Mouse (Mus musculus) bone marrow, adult 2 months (tissue): ENCODE results near the gene Prkn. TPM values are rescaled to one million over a fixed set of nuclear protein-coding genes. Genes with fewer than 3 reads are reported as not detected.

Experiments used
- H3K27ac ChIP-seq: fragments of 200-500 bp; 2 replicates; pipeline ENCODE4 v1.5.1; 2012; ENCODE audit warnings: low read depth, mild to moderate bottlenecking, control low read depth, inconsistent platforms, low read length; ENCODE audit not compliant: control insufficient read depth, poor library complexity, insufficient read depth
- H3K4me1 ChIP-seq: fragments of 200-500 bp; 2 replicates; pipeline ENCODE4 v1.6.1; 2011; ENCODE audit warnings: low read length; ENCODE audit not compliant: control insufficient read depth, insufficient read depth
- H3K4me3 ChIP-seq: fragments of 200-500 bp; replicated peaks from 2 replicates; pipeline ENCODE3; 2011; ENCODE audit warnings: mild to moderate bottlenecking, low read depth, low read length, control low read depth; ENCODE audit not compliant: control insufficient read depth
- CTCF ChIP-seq: fragments of 200-500 bp; IDR thresholded peaks from 2 replicates; pipeline ENCODE4 v1.5.1; 2011; ENCODE audit warnings: low read length, control low read depth; ENCODE audit not compliant: control insufficient read depth, insufficient read depth
- POLR2A ChIP-seq: fragments of 200-500 bp; IDR thresholded peaks from 2 replicates; pipeline ENCODE4 v1.6.1; 2011; ENCODE audit warnings: low read depth, mild to moderate bottlenecking, control low read depth, low read length, borderline replicate concordance; ENCODE audit not compliant: control insufficient read depth
- WGBS: fragments of 180-500 bp; shearing (Covaris S2); methylation state at CpG from one replicate; pipeline ENCODE4 v1.1.7; 2018; 5-methylcytosine and 5-hydroxymethylcytosine counted together
- polyA plus RNA-seq: library from polyadenylated mRNA; stranded (reverse); fragments of >200 nt; gene quantifications from 2 replicates; pipeline ENCODE4 v1.2.4, GENCODE M21; 2011; ENCODE audit warnings: low replicate concordance; ENCODE audit not compliant: missing spikeins, insufficient read depth, insufficient read length

Gene Prkn
- polyA plus RNA-seq, 1 experiment: 2.5 TPM

GRCm38 (mm10) chr17:11385246-11385645 lies 545.1 kb downstream of the Prkn start:
- H3K27ac ChIP-seq: no peak overlapping the region
- no peaks in the 10 kb centered on the region for H3K4me1 ChIP-seq
- no peak overlapping the region for H3K4me3 ChIP-seq
- no peak for TF ChIP-seq POLR2A
- no peak for TF ChIP-seq CTCF
- WGBS: 82% methylated on average over 4 of the region's 4 CpGs

GRCm38 (mm10) chr17:11392622-11393294 lies 552.6 kb downstream of the Prkn start:
- no peak overlapping the region for H3K4me3 ChIP-seq
- H3K27ac ChIP-seq: no peak overlapping the region
- H3K4me1 ChIP-seq: no peaks in the 10 kb centered on the region
- TF ChIP-seq CTCF (no peak), POLR2A (no peak)
- WGBS: 68% methylated on average over 11 of the region's 11 CpGs

- TF ChIP-seq CTCF (no peak), POLR2A (no peak)
- H3K4me1 ChIP-seq: no peaks in the 10 kb centered on the region
- 81% methylated on average over 6 of the region's 6 CpGs for WGBS
- no peak overlapping the region for H3K27ac ChIP-seq
- H3K4me3 ChIP-seq: no peak overlapping the region
These were observed 554.4 kb downstream of the Prkn start for GRCm38 (mm10) chr17:11394607-11395006.

- Histone ChIP-seq H3K27ac (no peak overlapping the region), H3K4me3 (no peak overlapping the region), H3K4me1 (no peaks in the 10 kb centered on the region)
- no peak for TF ChIP-seq POLR2A
- no peak for TF ChIP-seq CTCF
- 88% methylated on average over 4 of the region's 4 CpGs for WGBS
These were observed 557.5 kb downstream of the Prkn start for GRCm38 (mm10) chr17:11397678-11398077.

- no peak overlapping the region for H3K27ac ChIP-seq
- 55% methylated on average over 2 of the region's 2 CpGs for WGBS
- TF ChIP-seq CTCF: no peak
- TF ChIP-seq POLR2A: no peak
- H3K4me3 ChIP-seq: no peak overlapping the region
- no peaks in the 10 kb centered on the region for H3K4me1 ChIP-seq
These were observed 562.2 kb downstream of the Prkn start for GRCm38 (mm10) chr17:11402225-11402875.

DNA sequence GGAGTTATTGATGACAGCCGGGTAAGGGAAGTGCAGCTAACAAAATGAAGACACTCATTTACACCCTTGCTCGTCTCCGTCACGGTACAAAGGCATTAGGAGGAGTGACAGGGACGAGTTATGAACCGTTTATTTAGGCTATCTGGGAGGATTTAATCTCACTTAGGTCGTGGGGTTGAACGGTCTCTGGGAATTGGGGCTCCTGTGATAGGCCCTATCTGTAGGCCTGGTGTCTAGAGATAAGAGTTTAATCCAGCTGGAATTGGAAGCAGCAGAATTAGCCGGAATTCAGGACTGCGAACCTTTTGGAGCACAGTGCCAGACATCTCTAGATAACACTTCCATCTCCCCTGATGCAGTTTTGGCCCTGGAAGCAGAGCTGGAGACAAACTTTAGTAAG lies 571.2 kb downstream of the Prkn start:
- WGBS: 73% methylated on average over 10 of the region's 10 CpGs
- no peak overlapping the region for H3K4me3 ChIP-seq
- no peak overlapping the region for H3K27ac ChIP-seq
- TF ChIP-seq CTCF (no peak), POLR2A (no peak)
- H3K4me1 ChIP-seq: no peaks in the 10 kb centered on the region

- no peak overlapping the region for H3K4me3 ChIP-seq
- WGBS: 77% methylated on average over 5 of the region's 5 CpGs
These were observed 573.5 kb downstream of the Prkn start for GRCm38 (mm10) chr17:11413688-11414087.

GRCm38 (mm10) chr17:11414288-11414687 lies 574.1 kb downstream of the Prkn start:
- no peak for TF ChIP-seq CTCF
- no peaks in the 10 kb centered on the region for H3K4me1 ChIP-seq
- WGBS: 76% methylated on average over 4 of the region's 4 CpGs
- H3K4me3 ChIP-seq: no peak overlapping the region
- no peak overlapping the region for H3K27ac ChIP-seq

More at GRCm38 (mm10) chr17:11413688-11414087, 573.5 kb downstream of the Prkn start:
- TF ChIP-seq CTCF (no peak), POLR2A (no peak)
- no peak overlapping the region for H3K27ac ChIP-seq
- H3K4me1 ChIP-seq: no peaks in the 10 kb centered on the region
